Mouse (Mus musculus) cerebellum, adult 8-10 months (tissue): ENCODE data around the gene Tcaf2.

Experiments
- DNase-seq: peaks from one replicate; pipeline ENCODE4 v3.0.0; 2022

The Tcaf2 gene

GRCm38 (mm10) chr6:42644912-42645549, at the start of gene Tcaf2:
Tcaf2 (minus strand) TSS chr6:42645254.
- peak; percentile 72 for DNase-seq

GRCm38 (mm10) chr6:42692517-42693190, 47.6 kb upstream of the Tcaf2 start:
- peak; percentile 77 for DNase-seq

GRCm38 (mm10) chr6:42692154-42692516, 47.1 kb upstream of the Tcaf2 start:
- DNase-seq = peak; percentile 82

GRCm38 (mm10) chr6:42689761-42690160, 44.7 kb upstream of the Tcaf2 start:
- DNase-seq = no peak

- no peak for DNase-seq
Measured at GRCm38 (mm10) chr6:42687907-42688306, 42.9 kb upstream of the Tcaf2 start.

- DNase-seq = no peak
Measured at GRCm38 (mm10) chr6:42680077-42680476, 35.0 kb upstream of the Tcaf2 start.

DNA sequence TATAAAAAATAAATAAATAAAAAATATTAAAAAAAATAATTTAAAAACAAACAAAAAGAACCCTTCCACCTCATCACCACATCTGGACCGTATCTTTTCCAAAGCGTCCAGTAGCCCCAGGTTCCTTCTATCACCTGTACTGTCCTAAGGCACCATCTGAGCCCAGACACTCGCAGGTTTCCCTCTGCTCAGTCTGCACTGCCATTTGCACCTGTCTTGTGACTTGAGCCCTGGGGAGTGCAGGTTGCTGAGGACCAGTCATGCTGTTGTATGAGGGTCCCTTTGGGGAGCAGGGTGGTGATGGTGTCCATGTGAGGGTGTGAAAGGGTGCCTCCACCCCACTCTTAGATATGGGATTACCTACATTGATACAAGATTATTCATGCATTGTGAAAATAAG, 31.0 kb upstream of the Tcaf2 start:
- no peak for DNase-seq

DNA sequence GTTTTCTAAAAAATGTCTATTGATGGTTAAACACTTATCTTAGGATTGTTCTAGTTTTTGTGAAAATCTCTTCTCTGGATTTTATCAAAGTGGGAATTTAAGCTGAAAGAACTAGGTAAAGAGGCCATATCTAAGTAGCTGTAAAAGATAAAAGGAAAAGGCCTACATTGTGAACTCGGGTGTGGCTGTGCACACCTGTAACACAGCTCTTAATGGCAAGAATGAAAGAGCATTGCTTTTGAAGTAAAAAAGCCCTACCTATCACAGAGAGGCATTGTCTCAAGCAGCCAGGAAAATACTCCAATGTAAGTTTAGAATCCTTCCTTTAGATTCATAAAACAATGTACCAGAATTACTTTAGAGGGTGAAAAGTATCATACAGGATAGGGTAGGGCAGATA, 26.7 kb upstream of the Tcaf2 start:
- DNase-seq = no peak

DNA sequence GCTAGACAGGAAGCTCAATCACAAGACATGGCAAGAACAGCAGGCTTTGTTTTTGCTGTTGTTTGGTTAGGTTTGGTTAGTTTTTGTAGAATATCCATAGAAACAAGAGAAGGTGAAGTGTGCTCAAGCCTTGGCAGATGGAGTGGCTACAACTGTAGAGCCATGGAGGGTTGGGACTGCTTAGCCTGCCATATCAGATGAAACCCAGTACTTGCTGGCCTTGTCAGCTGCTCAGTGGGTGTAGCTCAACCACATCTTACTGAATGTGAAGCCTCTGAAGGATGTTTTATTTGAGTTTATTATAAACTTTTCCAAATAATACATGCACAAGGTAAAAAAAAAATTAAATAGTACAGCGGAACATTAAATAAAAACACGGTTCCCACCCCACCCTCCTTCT, 22.7 kb upstream of the Tcaf2 start:
- no peak for DNase-seq

- DNase-seq = no peak
Measured at GRCm38 (mm10) chr6:42661739-42662138, 16.7 kb upstream of the Tcaf2 start.

DNA sequence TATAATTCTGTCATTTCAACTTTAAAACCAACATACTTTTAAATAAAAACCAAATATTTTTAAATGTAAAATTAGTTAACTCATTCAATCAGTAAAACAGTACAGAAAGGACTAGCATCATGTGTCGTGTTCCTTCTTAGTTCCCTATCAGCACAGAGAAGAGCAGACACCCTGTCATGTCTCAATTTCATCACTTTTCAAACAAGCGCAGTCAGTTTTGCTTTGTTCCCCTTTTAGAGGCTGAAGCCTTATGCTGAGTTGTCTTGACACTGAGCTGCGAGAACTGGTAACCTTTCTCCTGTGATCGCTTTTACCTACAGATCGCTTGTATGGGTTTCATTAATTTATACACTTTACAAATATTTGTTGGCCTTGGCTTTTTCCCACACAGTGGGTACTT, 10.7 kb downstream of the Tcaf2 start:
- no peak for DNase-seq

- no peak for DNase-seq
Measured at GRCm38 (mm10) chr6:42631395-42631794, 13.7 kb downstream of the Tcaf2 start.

GRCm38 (mm10) chr6:42616904-42617303, 28.1 kb downstream of the Tcaf2 start:
- no peak for DNase-seq

DNA sequence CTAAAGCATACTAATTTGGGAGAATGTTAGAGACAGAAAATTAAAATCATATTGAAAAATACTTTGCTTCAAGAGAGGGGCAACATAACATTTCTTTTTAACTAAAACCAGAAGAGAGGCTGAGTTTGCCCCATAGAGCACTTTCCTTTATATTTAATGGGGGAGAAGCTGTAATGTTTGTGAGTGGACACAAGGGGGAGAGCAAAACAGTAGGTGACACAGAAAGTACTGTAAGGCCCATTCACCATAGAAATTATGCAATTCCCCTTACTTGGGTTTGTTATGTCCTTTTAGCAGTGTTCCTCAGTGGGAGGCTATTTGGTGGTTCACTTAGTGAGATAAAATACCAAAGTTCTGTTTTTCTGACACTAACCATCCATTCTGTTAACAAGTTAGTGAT, 32.8 kb downstream of the Tcaf2 start:
- DNase-seq = peak; percentile 3

DNA sequence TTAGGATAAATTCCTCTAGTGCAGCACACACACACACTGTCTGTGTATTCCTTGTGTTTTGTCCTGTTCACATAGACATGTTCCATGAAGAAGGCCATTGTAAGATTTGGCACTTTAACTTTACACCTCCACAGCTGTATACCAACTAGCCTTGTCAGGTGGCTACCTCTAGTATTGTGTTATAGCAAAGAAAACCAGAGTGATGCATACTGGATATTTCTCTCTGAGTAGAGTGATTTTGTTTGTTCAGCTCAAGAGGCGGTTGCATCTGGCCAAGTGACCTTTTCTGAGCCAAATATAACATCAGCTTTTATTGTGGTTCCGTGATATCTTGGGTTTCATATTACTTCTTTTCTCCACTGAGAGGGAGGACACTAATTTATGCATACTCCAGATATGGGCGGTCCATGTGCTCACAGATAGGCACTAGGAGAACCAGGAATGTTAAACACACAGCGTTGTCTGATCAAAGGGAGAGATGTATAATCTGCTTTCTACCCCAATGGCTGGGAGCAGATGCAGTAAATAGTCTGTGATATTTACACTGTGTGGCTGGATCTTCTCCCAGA, 34.0 kb downstream of the Tcaf2 start:
- no peak for DNase-seq

DNA sequence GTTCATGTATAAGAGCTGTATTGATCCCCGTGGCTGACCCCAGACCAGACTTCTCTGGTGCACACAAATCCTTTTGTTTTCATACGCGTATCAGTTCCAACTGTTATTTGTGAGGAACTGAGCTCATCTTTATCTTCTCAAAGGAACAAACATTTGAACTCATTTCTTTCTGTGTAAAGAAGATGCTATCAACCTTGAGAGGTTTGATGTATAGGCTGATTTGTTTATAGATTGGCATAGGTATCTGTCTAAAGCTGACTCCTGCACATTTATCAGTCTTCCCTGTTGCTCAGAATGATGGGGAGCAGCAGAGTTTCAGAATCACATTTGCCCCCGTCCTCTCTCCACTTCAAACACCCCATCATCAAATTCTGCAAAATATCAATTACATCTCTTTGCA, 47.5 kb downstream of the Tcaf2 start, which contains the start of gene Tcaf3:
Gene Tcaf3, minus strand, starts transcription at position 101 of the 400 bp plus-strand sequence.
- DNase-seq = no peak

- DNase-seq = no peak
Measured at GRCm38 (mm10) chr6:42593138-42593882, 51.7 kb downstream of the Tcaf2 start.

DNA sequence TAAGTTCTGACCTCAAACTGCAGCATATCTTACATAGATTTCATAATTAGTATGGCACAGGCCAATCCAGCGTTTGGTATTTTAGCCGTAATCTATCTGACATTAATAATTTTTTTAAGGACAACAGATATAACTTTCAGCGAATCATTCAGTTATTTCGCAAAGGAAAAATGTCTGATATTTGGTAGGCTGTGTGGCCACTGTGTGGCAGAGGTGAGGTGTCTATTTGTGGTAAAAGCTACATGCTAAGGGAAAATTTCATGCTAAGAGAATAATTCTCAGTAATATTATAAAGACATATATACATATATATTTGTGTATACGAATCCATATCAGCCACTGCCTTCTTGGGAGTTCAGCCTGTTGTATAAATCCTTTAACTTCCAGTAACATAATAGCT, 58.5 kb downstream of the Tcaf2 start:
- no peak for DNase-seq

GRCm38 (mm10) chr6:42583488-42583872, 61.6 kb downstream of the Tcaf2 start:
- DNase-seq = peak; percentile 34

- peak; percentile 1 for DNase-seq
Measured at GRCm38 (mm10) chr6:42582741-42583487, 62.1 kb downstream of the Tcaf2 start.

DNA sequence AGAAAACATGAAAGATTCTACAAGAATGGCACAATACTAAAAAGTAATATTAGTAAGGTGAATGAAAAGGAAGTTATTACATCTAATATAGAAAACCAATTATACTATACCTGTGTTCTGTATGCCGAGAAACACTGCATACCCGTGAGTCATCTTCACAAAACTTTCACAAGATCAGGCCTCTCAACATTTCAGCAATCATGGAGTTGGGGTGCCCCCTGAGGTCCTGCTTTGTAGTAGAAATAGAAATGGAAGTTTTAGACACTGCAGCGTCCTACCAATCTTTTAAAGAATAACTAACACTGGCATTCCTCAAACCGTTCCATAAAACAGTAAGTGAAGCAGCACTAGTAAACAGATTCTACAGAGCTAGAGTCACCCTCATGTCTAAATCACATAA, 66.4 kb downstream of the Tcaf2 start:
- no peak for DNase-seq

- DNase-seq = no peak
Measured at GRCm38 (mm10) chr6:42577433-42577832, 67.6 kb downstream of the Tcaf2 start.
